Mouse (Mus musculus): ENCODE data around the gene Abca4.

DNA sequence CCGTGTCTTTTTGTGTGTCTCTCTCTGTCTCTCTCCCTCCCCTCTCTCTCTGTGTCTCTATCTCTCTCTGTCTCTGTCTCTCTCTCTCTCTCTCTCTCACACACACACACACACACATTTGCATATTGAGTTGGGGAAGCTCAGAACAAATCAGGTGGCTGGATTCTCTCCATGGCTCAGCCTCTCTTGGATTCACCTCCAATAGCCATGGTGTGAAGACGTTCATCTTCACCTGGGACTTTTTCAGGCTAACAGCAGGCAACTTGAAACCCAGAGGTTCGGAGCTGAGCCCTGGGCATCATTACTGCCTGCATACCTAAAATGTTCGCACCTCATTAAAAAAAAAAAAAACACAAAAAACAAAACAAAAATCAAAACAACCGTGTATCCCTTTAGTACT, 29.4 kb downstream of the Abca4 start:
- TF ChIP-seq CTCF (IDR thresholded peaks at IDR 0.05) (no peak), EP300 (IDR thresholded peaks at IDR 0.05) (no peak)
